ENCODE assay signal across 8 mouse cellular contexts in the genomic region with DNA sequence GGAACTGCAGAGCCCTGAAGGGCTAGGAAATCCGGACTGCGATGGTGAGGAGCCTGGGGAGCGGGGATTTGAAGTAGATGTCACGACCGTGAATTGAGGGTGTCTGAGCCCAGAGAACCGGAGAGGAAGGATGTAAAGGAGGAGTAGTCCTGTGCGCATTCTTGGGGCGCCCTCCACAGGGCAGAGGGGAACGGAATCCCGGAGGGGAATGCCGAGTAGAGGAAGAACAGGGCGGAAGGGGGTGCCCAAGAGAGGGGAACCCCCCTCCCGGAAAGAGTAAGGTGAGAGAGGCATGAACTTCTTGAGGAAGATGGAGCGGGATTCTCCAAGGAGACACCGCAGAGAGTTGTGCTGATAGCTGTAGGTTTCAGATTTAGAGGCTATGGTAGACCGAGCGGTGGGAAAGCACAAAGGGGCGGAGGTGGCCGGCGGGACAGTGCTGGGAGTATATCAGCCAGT. TPM values are rescaled to one million over a fixed set of nuclear protein-coding genes. Genes with fewer than 3 reads are reported as not detected.
A peak's percentile ranks its signal among the peaks of the same experiment; 100 is the strongest.
DNase-seq lines count a peak whose midpoint lies in the region; ATAC-seq and TF ChIP-seq lines count a peak whose summit lies in the region.

No protein-coding gene starts in this region.

- H3K4me2 ChIP-seq in forebrain, postnatal 0 days (ENCODE audit: low read depth) = peak overlapping the region; percentile 81
- H3K4me2 ChIP-seq in lung, embryonic 14.5 days = peak overlapping the region; percentile 93

- peaks cover 9% of the 10 kb centered on the region for H3K4me1 ChIP-seq in forebrain, postnatal 0 days (ENCODE audit: insufficient read depth)
- H3K4me1 ChIP-seq in lung, embryonic 14.5 days (ENCODE audit: insufficient read depth) = no peaks in the 10 kb centered on the region

- H3K27ac ChIP-seq in forebrain, postnatal 0 days (ENCODE audit: low read depth, low read length) = peak overlapping the region; percentile 83
- peak overlapping the region; percentile 60; the same call in 1 of the 2 replicates for H3K27ac ChIP-seq in lung, embryonic 14.5 days (ENCODE audit: low read depth)

- TF ChIP-seq CTCF in forebrain, postnatal 0 days (IDR thresholded peaks at IDR 0.05; ENCODE audit: low read depth) = peak; percentile 67
- TF ChIP-seq CTCF in lung, embryonic 14.5 days (IDR thresholded peaks at IDR 0.05; ENCODE audit: low read depth) = peak; percentile 62

- peak; percentile 46 to 58 for DNase-seq in CD8-positive naive resting alpha-beta T cell, adult 2 months (ENCODE audit: low read depth in 2 of 2, low spot score in 2 of 2)
- peak; percentile 76 for DNase-seq in forebrain, postnatal 0 days
- DNase-seq in layer of hippocampus, adult 8-10 months (ENCODE audit: low spot score in 2 of 2) = peak; percentile 72 to 76
- peak; percentile 70 for DNase-seq in lung, embryonic 14.5 days
- DNase-seq in testis, postnatal 14 days (ENCODE audit: low spot score) = peak; percentile 23

- peak overlapping the region; percentile 78 for H3K9ac ChIP-seq in forebrain, postnatal 0 days
- peak overlapping the region; percentile 55 for H3K9ac ChIP-seq in lung, embryonic 14.5 days

- H3K9me3 ChIP-seq in forebrain, postnatal 0 days (ENCODE audit: low read length) = no peaks in the 10 kb centered on the region
- H3K9me3 ChIP-seq in lung, embryonic 14.5 days (ENCODE audit: low read depth, low read length) = no peaks in the 10 kb centered on the region

- ATAC-seq in cerebellum, adult (ENCODE audit: insufficient number of reproducible peaks, low FRiP score, low TSS enrichment) = peak; percentile 81
- peak; percentile 87 for ATAC-seq in forebrain, postnatal 0 days
- ATAC-seq in hematopoietic stem cell, adult 5-6 weeks (replicated peaks in 1 of 2; ENCODE audit: insufficient read depth in 1 of 2, low FRiP score in 2 of 2, low TSS enrichment in 1 of 2, low read depth in 1 of 2, poor library complexity in 2 of 2, severe bottlenecking in 2 of 2) = peak; percentile 51 to 71
- ATAC-seq in lung, embryonic 14.5 days (ENCODE audit: insufficient read depth) = peak; percentile 72
- peak; percentile 43 for ATAC-seq in neutrophil, adult 5-6 weeks (ENCODE audit: extremely low read depth, insufficient number of reproducible peaks, low FRiP score, poor library complexity, severe bottlenecking)

- no peaks in the 10 kb centered on the region for H3K27me3 ChIP-seq in forebrain, postnatal 0 days (ENCODE audit: insufficient read depth, low read length)
- H3K27me3 ChIP-seq in lung, embryonic 14.5 days (ENCODE audit: insufficient read depth, low read length) = no peaks in the 10 kb centered on the region

- under 1% methylated on average over 20 of the region's 20 CpGs for WGBS in forebrain, postnatal 0 days
- under 1% methylated on average over 20 of the region's 20 CpGs for WGBS in lung, embryonic 14.5 days

- H3K36me3 ChIP-seq in forebrain, postnatal 0 days (ENCODE audit: insufficient read depth) = no peaks in the 10 kb centered on the region
- H3K36me3 ChIP-seq in lung, embryonic 14.5 days (ENCODE audit: insufficient read depth) = no peaks in the 10 kb centered on the region

- H3K4me3 ChIP-seq in forebrain, postnatal 0 days (ENCODE audit: low read depth, low read length) = peak overlapping the region; percentile 83
- peak overlapping the region; percentile 58 for H3K4me3 ChIP-seq in lung, embryonic 14.5 days (ENCODE audit: low read depth, low read length)

RNA-seq across cellular contexts. Expression of a gene that starts 0.6 kb away (rescaled TPM):
- 45.5 and 55.9 TPM in 2 replicates for total RNA-seq in forebrain, postnatal 0 days (2014; rRNA removed)
- polyA plus RNA-seq in forebrain, postnatal 0 days (2015; fragmentation: Nextera tagmentation; extraction: Ambion mirVana) = 14.9 and 25.8 TPM in 2 replicates
- 8.0 and 12.8 TPM in 2 replicates for total RNA-seq in hematopoietic stem cell, adult 5-6 weeks (2017)
- 100 to 1,000 TPM; 111 to 158 (median 139) TPM for total RNA-seq in layer of hippocampus, adult 8-10 months (2022)
- 4.8 and 5.4 TPM in 2 replicates for polyA plus RNA-seq in lung, embryonic 14.5 days (2014; fragmentation: Nextera tagmentation; extraction: Ambion mirVana)
- 1.6 and 1.7 TPM in 2 replicates for total RNA-seq in neutrophil, adult 5-6 weeks (2017)

Comparison
In these comparisons a context has a peak if more than half of its experiments do, and no peak if none do; other contexts are left out.
1. Peak in every context shown above with its lines: DNase-seq, ATAC-seq, H3K4me3 ChIP-seq and H3K27ac ChIP-seq.
2. DNase-seq: peak in every context shown above with its lines; median percentile 76 in forebrain, postnatal 0 days; 74 in layer of hippocampus, adult 8-10 months; 70 in lung, embryonic 14.5 days; 52 in CD8-positive naive resting alpha-beta T cell, adult 2 months; 23 in testis, postnatal 14 days.